Mouse (Mus musculus) intestine, postnatal 0 days (tissue): ENCODE measurements at regions not wholly inside any gene's neighbourhood (a gene's known extent, or its start where the extent isn't known, plus 50 kb on each side); places are given as distances from the start of the nearest gene placed in this dataset.

ENCODE experiments used
- ATAC-seq: fragments of 200-750 bp; cut with Nextera tagmentation; 2 replicates; pipeline ENCODE4 v1.8.0; 2017; ENCODE audit warnings: mild to moderate bottlenecking, moderate TSS enrichment, moderate library complexity
- H3K27ac ChIP-seq: fragments of 300-500 bp; sonication (generic); 2 replicates; pipeline ENCODE4 v1.5.1; 2014; ENCODE audit warnings: mild to moderate bottlenecking, low read depth, low read length, moderate library complexity
- H3K27me3 ChIP-seq: fragments of 300-500 bp; sonication (generic); replicated peaks from 2 replicates; pipeline ENCODE4 v1.6.1; 2014; ENCODE audit warnings: low read length, mixed read lengths; ENCODE audit not compliant: control insufficient read depth, insufficient read depth
- H3K36me3 ChIP-seq: fragments of 300-500 bp; sonication (generic); 2 replicates; pipeline ENCODE4 v1.6.1; 2014; ENCODE audit warnings: mild to moderate bottlenecking, moderate library complexity; ENCODE audit not compliant: control insufficient read depth, insufficient read depth
- H3K4me1 ChIP-seq: fragments of 300-500 bp; sonication (generic); replicated peaks from 2 replicates; pipeline ENCODE4 v1.6.1; 2014; ENCODE audit warnings: antibody characterized with exemption, low read length, mixed read lengths; ENCODE audit not compliant: control insufficient read depth, insufficient read depth
- H3K4me2 ChIP-seq: fragments of 300-500 bp; sonication (generic); replicated peaks from 2 replicates; pipeline ENCODE4 v1.6.1; 2014; ENCODE audit warnings: low read depth, mild to moderate bottlenecking, moderate library complexity
- H3K4me3 ChIP-seq: fragments of 300-500 bp; sonication (generic); 2 replicates; pipeline ENCODE4 v1.5.1; 2014; ENCODE audit warnings: low read depth, low read length
- H3K9ac ChIP-seq: fragments of 300-500 bp; sonication (generic); 2 replicates; pipeline ENCODE4 v1.6.1; 2014; ENCODE audit warnings: mild to moderate bottlenecking, low read depth, low read length
- H3K9me3 ChIP-seq: fragments of 300-500 bp; sonication (generic); 2 replicates; pipeline ENCODE4 v1.6.1; 2016; ENCODE audit warnings: mixed run types; ENCODE audit not compliant: control insufficient read depth
- CTCF ChIP-seq: sonication (generic); IDR thresholded peaks from 2 replicates; pipeline ENCODE4 v1.5.1; 2016; ENCODE audit warnings: low read depth, mild to moderate bottlenecking, control low read depth, antibody characterized with exemption, moderate library complexity
- WGBS: fragments of 180-500 bp; shearing (Covaris S2); extraction: QIAGEN DNeasy Blood & Tissue Kit; methylation state at CpG from one replicate; pipeline ENCODE4 v1.1.7; 2014; 5-methylcytosine and 5-hydroxymethylcytosine counted together

GRCm38 (mm10) chr17:62326844-62327243 lies 554.3 kb downstream of the Efna5 start:
- Histone ChIP-seq H3K9me3 (no peaks in the 10 kb centered on the region), H3K4me3 (no peak overlapping the region), H3K9ac (no peak overlapping the region), H3K4me1 (no peaks in the 10 kb centered on the region), H3K4me2 (no peak overlapping the region), H3K27ac (no peak overlapping the region), H3K36me3 (no peaks in the 10 kb centered on the region), H3K27me3 (no peaks in the 10 kb centered on the region)
- no peak for TF ChIP-seq CTCF
- ATAC-seq = no peak

DNA sequence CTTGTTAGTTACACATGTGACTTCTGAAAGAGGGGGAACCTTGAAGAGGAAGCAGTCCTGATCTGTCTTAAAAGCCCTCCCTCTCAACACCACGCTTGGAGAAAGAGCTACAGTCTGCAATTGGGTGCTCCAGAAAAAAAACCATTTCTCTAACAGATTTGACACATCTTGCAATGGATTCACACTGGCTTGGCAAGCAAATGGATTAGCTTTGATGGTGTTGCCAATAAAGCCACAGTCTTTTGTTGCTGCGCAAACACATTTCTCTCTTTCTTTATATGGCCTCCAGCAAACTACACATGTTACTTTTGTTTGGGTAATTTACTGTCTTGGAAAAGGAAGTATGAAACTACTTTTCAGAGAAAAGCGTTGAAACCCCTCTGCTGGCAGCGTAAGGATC lies 562.1 kb downstream of the Efna5 start:
- no peaks in the 10 kb centered on the region for H3K9me3 ChIP-seq
- no peak overlapping the region for H3K27ac ChIP-seq
- TF ChIP-seq CTCF = no peak
- H3K4me1 ChIP-seq = no peaks in the 10 kb centered on the region
- H3K27me3 ChIP-seq = no peaks in the 10 kb centered on the region
- H3K36me3 ChIP-seq = no peaks in the 10 kb centered on the region
- H3K4me3 ChIP-seq = no peak overlapping the region
- WGBS = 69% methylated on average over 4 of the region's 4 CpGs
- no peak overlapping the region for H3K4me2 ChIP-seq
- ATAC-seq = no peak
- no peak overlapping the region for H3K9ac ChIP-seq

- H3K9me3 ChIP-seq = no peaks in the 10 kb centered on the region
- H3K9ac ChIP-seq = no peak overlapping the region
- ATAC-seq = no peak
- whole genome bisulfite sequencing = 51% methylated on average over 3 of the region's 3 CpGs
- peak; percentile 24; the same call in 1 of the 2 replicates for TF ChIP-seq CTCF
- H3K4me1 ChIP-seq = no peaks in the 10 kb centered on the region
- no peak overlapping the region for H3K4me2 ChIP-seq
- H3K36me3 ChIP-seq = no peaks in the 10 kb centered on the region
- H3K4me3 ChIP-seq = no peak overlapping the region
- H3K27ac ChIP-seq = no peak overlapping the region
- H3K27me3 ChIP-seq = no peaks in the 10 kb centered on the region
Measured at GRCm38 (mm10) chr17:62310059-62310458, 571.1 kb downstream of the Efna5 start.

DNA sequence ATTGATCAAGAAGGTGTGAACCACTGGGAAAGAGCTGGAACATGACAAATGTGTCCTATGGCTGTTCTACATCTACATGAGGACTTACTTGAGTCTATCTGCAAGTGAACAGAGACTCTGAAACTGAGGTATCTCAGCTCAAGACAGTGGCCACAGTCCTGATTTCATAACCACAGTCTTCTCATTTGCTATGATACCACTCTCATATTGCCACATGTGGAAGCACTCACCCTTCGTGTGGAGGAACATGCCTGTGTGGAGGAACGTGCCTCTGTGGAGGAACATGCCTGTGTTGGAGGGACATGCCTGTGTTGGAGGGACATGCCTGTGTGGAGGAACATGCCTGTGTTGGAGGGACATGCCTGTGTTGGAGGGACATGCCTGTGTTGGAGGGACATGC lies 574.0 kb downstream of the Efna5 start:
- no peaks in the 10 kb centered on the region for H3K36me3 ChIP-seq
- no peak overlapping the region for H3K4me3 ChIP-seq
- no peaks in the 10 kb centered on the region for H3K4me1 ChIP-seq
- no peak overlapping the region for H3K4me2 ChIP-seq
- 85% methylated on average over 2 of the region's 2 CpGs for WGBS
- no peak overlapping the region for H3K9ac ChIP-seq
- no peak for ATAC-seq
- H3K27ac ChIP-seq = no peak overlapping the region
- no peaks in the 10 kb centered on the region for H3K27me3 ChIP-seq
- H3K9me3 ChIP-seq = no peaks in the 10 kb centered on the region
- TF ChIP-seq CTCF = no peak

GRCm38 (mm10) chr17:62306524-62306923 lies 574.6 kb downstream of the Efna5 start:
- no peak for ATAC-seq
- Histone ChIP-seq H3K9me3 (no peaks in the 10 kb centered on the region), H3K4me1 (no peaks in the 10 kb centered on the region), H3K27me3 (no peaks in the 10 kb centered on the region), H3K4me3 (no peak overlapping the region), H3K4me2 (no peak overlapping the region), H3K9ac (no peak overlapping the region), H3K36me3 (no peaks in the 10 kb centered on the region), H3K27ac (no peak overlapping the region)
- TF ChIP-seq CTCF = no peak
- 82% methylated on average over 1 of the region's 1 CpGs for WGBS

DNA sequence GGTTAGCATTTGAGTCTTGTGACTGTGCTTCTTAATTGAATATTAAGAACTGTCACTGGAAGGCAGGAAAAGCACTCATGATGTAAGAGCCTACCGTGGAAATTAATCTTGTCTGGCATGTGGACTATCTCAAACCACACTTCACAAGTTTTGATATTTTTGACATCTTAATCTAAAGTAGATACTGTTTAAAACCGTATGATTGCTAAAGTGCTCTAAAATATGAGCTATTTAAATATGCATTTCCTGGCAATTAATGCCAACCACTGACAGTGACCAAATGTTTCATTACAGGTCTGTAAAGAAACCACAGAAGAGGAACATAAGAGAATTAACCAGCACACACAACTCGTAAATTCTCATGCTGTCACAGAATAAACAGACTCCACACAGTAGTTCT lies 576.0 kb downstream of the Efna5 start:
- TF ChIP-seq CTCF = no peak
- Histone ChIP-seq H3K9ac (no peak overlapping the region), H3K4me3 (no peak overlapping the region), H3K4me1 (no peaks in the 10 kb centered on the region), H3K27ac (no peak overlapping the region), H3K4me2 (no peak overlapping the region), H3K36me3 (no peaks in the 10 kb centered on the region), H3K9me3 (no peaks in the 10 kb centered on the region), H3K27me3 (no peaks in the 10 kb centered on the region)
- 41% methylated on average over 3 of the region's 3 CpGs for WGBS
- ATAC-seq = no peak

DNA sequence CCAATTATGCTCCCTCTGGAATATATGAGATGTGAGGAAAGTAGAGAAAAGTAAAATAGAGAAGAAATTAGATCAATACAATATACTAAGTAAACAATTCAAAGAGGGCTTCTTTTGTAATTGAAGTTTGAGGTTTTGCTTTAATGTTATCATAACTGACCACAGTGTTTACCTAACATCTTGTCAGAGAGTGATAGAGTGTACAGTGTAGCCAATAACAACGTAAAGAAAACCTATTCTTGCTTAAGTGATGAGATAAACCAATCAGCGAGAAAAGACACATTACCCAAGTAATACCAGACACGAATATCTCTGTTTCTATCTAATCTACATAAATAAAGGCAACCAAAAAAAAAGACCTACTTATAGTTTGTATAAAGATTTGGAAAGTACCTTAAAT lies 577.0 kb downstream of the Efna5 start:
- no peak overlapping the region for H3K4me3 ChIP-seq
- no peaks in the 10 kb centered on the region for H3K27me3 ChIP-seq
- WGBS = 60% methylated on average over 3 of the region's 3 CpGs
- no peaks in the 10 kb centered on the region for H3K4me1 ChIP-seq
- no peak for TF ChIP-seq CTCF
- no peak overlapping the region for H3K27ac ChIP-seq
- H3K36me3 ChIP-seq = no peaks in the 10 kb centered on the region
- no peak for ATAC-seq
- no peaks in the 10 kb centered on the region for H3K9me3 ChIP-seq
- no peak overlapping the region for H3K9ac ChIP-seq
- no peak overlapping the region for H3K4me2 ChIP-seq
